Mouse (Mus musculus) heart, adult 2 months (tissue): ENCODE measurements around the gene Ubac1. TPM values are rescaled to one million over a fixed set of nuclear protein-coding genes. Genes with fewer than 3 reads are reported as not detected.
A peak's percentile ranks its signal among the peaks of the same experiment; 100 is the strongest.

Source experiments
- DNase-seq, 2 experiments: peaks; one replicate each; pipeline ENCODE4 v3.0.0; 2021
- H3K27ac ChIP-seq: fragments of 200-600 bp; 2 replicates; pipeline ENCODE4 v1.8.1; 2022
- H3K27me3 ChIP-seq: fragments of 200-500 bp; 2 replicates; pipeline ENCODE4 v1.6.1; 2012; ENCODE audit warnings: mild to moderate bottlenecking, low read length, inconsistent platforms, mixed read lengths; ENCODE audit not compliant: control insufficient read depth, insufficient read depth
- H3K36me3 ChIP-seq: fragments of 200-500 bp; 2 replicates; pipeline ENCODE4 v1.6.1; 2012; ENCODE audit warnings: low read length, inconsistent platforms; ENCODE audit not compliant: control insufficient read depth, insufficient read depth
- H3K4me1 ChIP-seq: fragments of 200-500 bp; 2 replicates; pipeline ENCODE4 v1.6.1; 2011; ENCODE audit warnings: low read length; ENCODE audit not compliant: control insufficient read depth, insufficient read depth
- H3K4me3 ChIP-seq: fragments of 200-600 bp; 2 replicates; pipeline ENCODE4 v1.8.1; 2022
- H3K79me2 ChIP-seq: fragments of 200-500 bp; replicated peaks from 2 replicates; pipeline ENCODE4 v1.6.1; 2012; ENCODE audit warnings: mild to moderate bottlenecking, inconsistent platforms, low read length, moderate library complexity, mixed read lengths; ENCODE audit not compliant: control insufficient read depth, insufficient read depth
- H3K9ac ChIP-seq: fragments of 200-500 bp; 2 replicates; pipeline ENCODE4 v1.6.1; 2012; ENCODE audit warnings: low read depth, mild to moderate bottlenecking, control low read depth, inconsistent platforms, low read length, mixed read lengths
- CTCF ChIP-seq: fragments of 200-600 bp; IDR thresholded peaks from 2 replicates; pipeline ENCODE4 v1.8.1; 2022; ENCODE audit warnings: antibody characterized with exemption, mild to moderate bottlenecking, moderate library complexity
- EP300 ChIP-seq: fragments of 200-500 bp; IDR thresholded peaks from 2 replicates; pipeline ENCODE4 v1.6.1; 2011; ENCODE audit warnings: low read depth, low read length, control low read depth; ENCODE audit not compliant: insufficient read depth
- POLR2A ChIP-seq: fragments of 200-500 bp; IDR thresholded peaks from 2 replicates; pipeline ENCODE4 v1.6.1; 2011; ENCODE audit warnings: mild to moderate bottlenecking, low read depth, low read length, control low read depth; ENCODE audit not compliant: insufficient read depth
- whole genome bisulfite sequencing: fragments of 180-500 bp; shearing (Covaris S2); methylation state at CpG from one replicate; pipeline ENCODE4 v1.1.7; 2018; 5-methylcytosine and 5-hydroxymethylcytosine counted together
- intact Hi-C: fragments of 180-260 bp; cut with DNase I; formaldehyde crosslinking; loops from one replicate; pipeline ENCODE4 v1.15.1; 2025
- polyA plus RNA-seq: library from polyadenylated mRNA; depleted of rRNA; stranded (reverse); fragments of >200 nt; gene quantifications from 2 replicates; pipeline ENCODE4 v1.2.3, GENCODE M21; 2012
- total RNA-seq, 2 experiments: library from RNA; stranded (reverse); gene quantifications; 2 replicates each; pipeline ENCODE4 v1.2.3; 2021

The Ubac1 gene
- total and polyA plus RNA-seq, 3 experiments = 86.3 to 116 (median 92.0) TPM

DNA sequence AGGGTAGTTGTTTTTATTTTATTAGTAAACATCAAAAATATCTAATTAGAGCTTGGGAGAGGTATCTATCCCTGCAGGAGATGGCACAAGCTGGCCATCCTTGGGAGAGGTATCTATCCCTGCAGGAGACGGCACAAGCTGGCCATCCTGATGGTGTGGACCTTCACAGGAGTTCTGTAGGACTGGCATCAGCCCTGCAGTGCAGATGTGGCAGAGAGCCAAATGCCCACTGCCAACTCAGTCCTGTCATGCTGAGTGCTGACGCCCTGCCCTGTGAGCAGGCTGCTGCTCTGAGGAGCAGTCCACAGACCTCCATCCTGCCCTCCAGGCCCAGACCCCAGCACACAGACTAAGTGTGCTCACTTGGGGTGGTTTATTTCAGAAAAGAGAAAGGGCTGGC lies 19.5 kb downstream of the Ubac1 start:
- intact Hi-C loops = no loop called here
- TF ChIP-seq POLR2A (no peak), CTCF (no peak), EP300 (no peak)
- H3K36me3 ChIP-seq = no peaks in the 10 kb centered on the region
- H3K4me3 ChIP-seq = no peak overlapping the region
- H3K4me1 ChIP-seq = no peaks in the 10 kb centered on the region
- 72% methylated on average over 2 of the region's 2 CpGs for WGBS
- H3K27ac ChIP-seq = no peak overlapping the region
- no peak overlapping the region for H3K9ac ChIP-seq
- no peaks in the 10 kb centered on the region for H3K79me2 ChIP-seq
- peak; percentile 37 to 40 for DNase-seq
- H3K27me3 ChIP-seq = no peaks in the 10 kb centered on the region

DNA sequence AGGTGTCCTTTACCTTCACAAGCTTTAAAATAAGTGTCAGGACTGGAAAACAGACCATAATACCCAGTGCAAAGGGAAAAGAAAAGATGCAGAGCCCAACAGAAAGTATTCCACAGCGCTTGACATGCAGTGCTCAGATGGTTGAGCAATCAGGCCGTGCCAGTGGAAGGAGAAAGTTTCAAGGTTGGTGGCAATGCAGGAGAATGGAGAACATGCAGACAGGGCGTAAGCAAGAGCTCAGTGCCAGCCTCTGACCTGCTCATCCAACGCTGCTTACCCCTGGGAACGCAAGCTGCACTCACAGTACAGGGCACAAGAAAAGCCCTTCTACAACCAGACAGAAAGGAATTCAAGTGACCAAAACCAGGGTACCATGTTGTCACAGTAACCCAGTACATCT lies 20.4 kb downstream of the Ubac1 start:
- Histone ChIP-seq H3K27me3 (no peaks in the 10 kb centered on the region), H3K9ac (no peak overlapping the region), H3K4me3 (no peak overlapping the region), H3K36me3 (no peaks in the 10 kb centered on the region), H3K4me1 (no peaks in the 10 kb centered on the region), H3K79me2 (no peaks in the 10 kb centered on the region), H3K27ac (no peak overlapping the region)
- no peak for DNase-seq
- intact Hi-C loops = no loop called here
- 87% methylated on average over 5 of the region's 5 CpGs for WGBS
- no peak for TF ChIP-seq EP300
- no peak for TF ChIP-seq CTCF
- no peak for TF ChIP-seq POLR2A

DNA sequence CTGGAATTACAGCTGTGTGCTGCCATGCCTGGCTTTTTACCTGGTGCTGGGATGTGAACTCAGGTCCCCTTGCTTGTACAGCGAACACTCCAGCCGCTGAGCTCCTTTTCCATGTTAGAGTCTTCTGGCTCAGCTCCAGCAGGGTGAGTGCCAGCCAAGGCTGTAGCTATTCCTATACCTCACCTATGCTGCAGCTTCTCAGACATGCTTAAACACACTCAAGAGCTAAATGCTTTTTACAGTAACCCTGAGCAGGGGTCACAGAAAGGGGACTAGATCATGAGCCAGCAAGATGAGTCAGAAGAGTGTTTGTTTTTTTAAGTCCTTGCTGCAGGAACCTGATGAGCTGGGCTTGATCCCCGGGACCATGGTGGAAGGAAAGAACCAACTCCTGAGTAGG lies 23.8 kb downstream of the Ubac1 start:
- TF ChIP-seq CTCF = no peak
- no peak for TF ChIP-seq EP300
- TF ChIP-seq POLR2A = no peak
- no peaks in the 10 kb centered on the region for H3K36me3 ChIP-seq

DNA sequence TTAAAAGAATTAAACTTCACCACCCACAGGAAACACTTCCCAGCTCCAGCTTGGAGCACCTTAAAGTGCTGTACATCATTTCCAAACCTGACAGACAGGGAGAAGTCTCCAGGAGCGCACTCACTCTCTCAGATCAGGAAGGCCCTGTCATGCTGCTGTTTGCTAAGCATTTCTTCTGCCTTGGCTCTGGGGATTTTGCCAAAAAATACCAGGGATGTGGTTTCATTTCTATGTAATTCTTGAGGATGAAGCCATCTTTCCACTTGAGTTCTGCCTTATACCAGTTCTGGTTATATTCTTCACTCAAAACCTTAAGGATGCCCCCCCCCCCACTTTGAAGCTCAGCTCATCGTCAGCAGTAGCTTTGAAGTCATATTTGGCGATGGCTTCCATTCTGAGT lies 26.8 kb downstream of the Ubac1 start:
- no peaks in the 10 kb centered on the region for H3K36me3 ChIP-seq

More for the DNA sequence above, 23.8 kb downstream of the Ubac1 start:
- intact Hi-C loops = no loop called here
- Histone ChIP-seq H3K4me1 (no peaks in the 10 kb centered on the region), H3K27ac (no peak overlapping the region), H3K9ac (no peak overlapping the region), H3K27me3 (no peaks in the 10 kb centered on the region), H3K4me3 (no peak overlapping the region), H3K79me2 (no peaks in the 10 kb centered on the region)
- WGBS = 64% methylated on average over 3 of the region's 3 CpGs
- no peak for DNase-seq

DNA sequence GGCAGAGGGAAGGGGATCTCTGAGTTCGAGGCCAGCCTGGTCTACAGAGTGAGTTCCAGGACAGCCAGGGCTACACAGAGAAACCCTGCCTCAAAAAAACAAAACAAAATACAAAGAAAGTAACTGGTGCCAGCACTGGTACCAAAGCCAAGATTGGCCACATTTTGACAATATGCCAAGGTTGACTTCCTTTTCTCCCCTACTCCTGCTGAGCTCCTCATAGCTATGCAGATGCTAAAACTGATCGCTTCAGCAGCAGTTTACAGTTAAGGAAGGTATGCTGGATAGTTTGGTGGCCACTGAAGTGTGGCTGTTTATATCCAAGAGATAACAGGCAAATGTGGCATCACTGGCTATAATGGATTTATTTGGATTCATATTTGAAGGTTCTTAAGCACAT lies 29.3 kb downstream of the Ubac1 start:
- no peak overlapping the region for H3K27ac ChIP-seq
- WGBS = 46% methylated on average over 2 of the region's 2 CpGs
- H3K27me3 ChIP-seq = no peaks in the 10 kb centered on the region
- intact Hi-C loops = no loop called here
- H3K79me2 ChIP-seq = no peaks in the 10 kb centered on the region
- TF ChIP-seq CTCF = no peak
- no peak for TF ChIP-seq POLR2A
- no peak for TF ChIP-seq EP300
- H3K4me1 ChIP-seq = no peaks in the 10 kb centered on the region
- DNase-seq = no peak
- no peak overlapping the region for H3K9ac ChIP-seq
- no peaks in the 10 kb centered on the region for H3K36me3 ChIP-seq
- no peak overlapping the region for H3K4me3 ChIP-seq

More for the DNA sequence above, 26.8 kb downstream of the Ubac1 start:
- 73% methylated on average over 3 of the region's 3 CpGs for WGBS
- TF ChIP-seq CTCF (no peak), EP300 (no peak), POLR2A (no peak)
- Histone ChIP-seq H3K79me2 (no peaks in the 10 kb centered on the region), H3K27ac (no peak overlapping the region), H3K4me3 (no peak overlapping the region), H3K9ac (no peak overlapping the region), H3K27me3 (no peaks in the 10 kb centered on the region), H3K4me1 (no peaks in the 10 kb centered on the region)
- DNase-seq = no peak
- intact Hi-C loops = no loop called here

DNA sequence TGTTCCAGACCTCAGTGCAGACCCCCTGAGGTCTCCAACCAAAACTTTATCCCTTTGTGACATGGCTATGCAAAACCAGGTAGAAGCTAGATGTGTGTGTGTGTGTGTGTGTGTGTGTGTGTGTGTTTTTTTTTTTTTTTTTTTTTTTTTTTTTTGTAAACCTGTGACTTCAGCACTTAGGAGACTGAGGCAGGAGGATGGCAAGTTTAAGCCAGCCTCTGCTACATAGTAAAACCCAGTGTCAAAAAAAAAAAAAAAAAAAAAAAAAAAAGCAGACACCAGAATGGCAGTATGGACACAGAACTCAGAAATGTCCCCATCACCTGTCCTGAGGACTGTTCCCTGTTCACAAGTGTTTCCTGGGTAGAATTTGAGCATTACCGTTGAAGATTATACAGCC lies 31.9 kb downstream of the Ubac1 start:
- WGBS = 85% methylated on average over 1 of the region's 1 CpGs
- no peaks in the 10 kb centered on the region for H3K27me3 ChIP-seq
- intact Hi-C loops = no loop called here
- TF ChIP-seq CTCF = no peak
- no peak for TF ChIP-seq POLR2A
- no peak for TF ChIP-seq EP300
- H3K4me1 ChIP-seq = no peaks in the 10 kb centered on the region
- no peak overlapping the region for H3K9ac ChIP-seq
- DNase-seq = no peak
- no peaks in the 10 kb centered on the region for H3K79me2 ChIP-seq
- H3K27ac ChIP-seq = no peak overlapping the region
- H3K36me3 ChIP-seq = no peaks in the 10 kb centered on the region
- no peak overlapping the region for H3K4me3 ChIP-seq
